Mouse (Mus musculus) embryonic facial prominence, embryonic 10.5 days (tissue): Measurements from ENCODE around the gene Gm10392. TPM values are rescaled to one million over a fixed set of nuclear protein-coding genes. Genes with fewer than 3 reads are reported as not detected.
"Not testable (repeated sequence)": the region's sequence is repeated elsewhere in the genome, so short reads cannot be mapped to it uniquely, and the experiment has no call there.

Experiments used
- DNase-seq: peaks from one replicate; pipeline ENCODE4 v3.0.0-alpha.2; 2017; ENCODE audit warnings: low spot score
- H3K27ac ChIP-seq: fragments of 300-500 bp; sonication (generic); replicated peaks from 2 replicates; pipeline ENCODE4 v1.5.1; 2016; ENCODE audit warnings: mild to moderate bottlenecking
- H3K27me3 ChIP-seq: fragments of 300-500 bp; sonication (generic); replicated peaks from 2 replicates; pipeline ENCODE4 v1.6.1; 2016; ENCODE audit warnings: low read depth, mild to moderate bottlenecking; ENCODE audit not compliant: poor library complexity, severe bottlenecking
- H3K36me3 ChIP-seq: fragments of 300-500 bp; sonication (generic); replicated peaks from 2 replicates; pipeline ENCODE4 v1.6.1; 2016; ENCODE audit warnings: mild to moderate bottlenecking, moderate library complexity
- H3K4me1 ChIP-seq: fragments of 300-500 bp; sonication (generic); 2 replicates; pipeline ENCODE4 v1.6.1; 2016
- H3K4me3 ChIP-seq: fragments of 300-500 bp; sonication (generic); 2 replicates; pipeline ENCODE4 v1.5.1; 2016; ENCODE audit warnings: mild to moderate bottlenecking, moderate library complexity
- H3K9me3 ChIP-seq: fragments of 300-500 bp; sonication (generic); 2 replicates; pipeline ENCODE4 v1.6.1; 2016; ENCODE audit warnings: mild to moderate bottlenecking
- WGBS: fragments of 180-500 bp; shearing (Covaris S2); methylation state at CpG from one replicate; pipeline ENCODE4 v1.1.7; 2016; 5-methylcytosine and 5-hydroxymethylcytosine counted together
- polyA plus RNA-seq: library from polyadenylated mRNA; unstranded; fragments of >200 nt; fragmentation: Nextera tagmentation; extraction: Ambion mirVana; gene quantifications from 2 replicates; pipeline ENCODE4 v1.2.1, GENCODE M21; 2016

Gene Gm10392
- polyA plus RNA-seq, result 0.11 TPM in 2 replicates

- Histone ChIP-seq H3K27ac (no peak within 1 kb of the TSS), H3K4me1 (peaks cover 68% of the 10 kb centered on the region), H3K27me3 (peaks cover 39% of the 10 kb centered on the region), H3K9me3 (no peaks in the 10 kb centered on the region), H3K36me3 (no peaks in the 10 kb centered on the region), H3K4me3 (no peak within 1 kb of the TSS)
- 78% methylated on average over 5 of the region's 5 CpGs for WGBS
- DNase-seq, result no peak
Measured at GRCm38 (mm10) chr11:77519043-77519442, at the start of gene Gm10392. Gene Gm10392, minus strand, starts transcription at chr11:77519198.

DNA sequence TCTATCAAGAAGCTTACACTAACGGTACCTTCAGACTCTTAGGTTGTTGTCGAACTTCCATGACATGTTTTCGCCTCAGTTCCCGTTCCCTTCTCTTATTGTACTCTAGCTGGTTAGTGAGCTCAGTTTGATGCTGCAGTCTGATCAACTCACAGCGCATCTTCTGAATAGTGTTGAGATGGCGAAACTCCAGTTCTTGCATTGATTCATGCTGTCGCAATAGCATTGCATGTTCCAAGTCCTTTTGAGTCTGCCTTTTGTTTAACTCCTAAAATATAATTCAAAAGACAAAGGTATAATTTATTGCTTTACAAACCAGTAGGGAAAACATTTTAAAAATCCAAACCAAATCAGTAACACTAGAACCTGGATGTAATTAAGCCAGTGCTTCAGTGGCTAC, 26.3 kb upstream of the Gm10392 start:
- DNase-seq, result no peak
- H3K9me3 ChIP-seq, result no peaks in the 10 kb centered on the region
- H3K27ac ChIP-seq, result no peak overlapping the region
- H3K4me3 ChIP-seq, result no peak overlapping the region
- no peaks in the 10 kb centered on the region for H3K27me3 ChIP-seq
- H3K4me1 ChIP-seq, result no peaks in the 10 kb centered on the region
- WGBS, result 93% methylated on average over 7 of the region's 7 CpGs
- peaks cover 99% of the 10 kb centered on the region for H3K36me3 ChIP-seq

DNA sequence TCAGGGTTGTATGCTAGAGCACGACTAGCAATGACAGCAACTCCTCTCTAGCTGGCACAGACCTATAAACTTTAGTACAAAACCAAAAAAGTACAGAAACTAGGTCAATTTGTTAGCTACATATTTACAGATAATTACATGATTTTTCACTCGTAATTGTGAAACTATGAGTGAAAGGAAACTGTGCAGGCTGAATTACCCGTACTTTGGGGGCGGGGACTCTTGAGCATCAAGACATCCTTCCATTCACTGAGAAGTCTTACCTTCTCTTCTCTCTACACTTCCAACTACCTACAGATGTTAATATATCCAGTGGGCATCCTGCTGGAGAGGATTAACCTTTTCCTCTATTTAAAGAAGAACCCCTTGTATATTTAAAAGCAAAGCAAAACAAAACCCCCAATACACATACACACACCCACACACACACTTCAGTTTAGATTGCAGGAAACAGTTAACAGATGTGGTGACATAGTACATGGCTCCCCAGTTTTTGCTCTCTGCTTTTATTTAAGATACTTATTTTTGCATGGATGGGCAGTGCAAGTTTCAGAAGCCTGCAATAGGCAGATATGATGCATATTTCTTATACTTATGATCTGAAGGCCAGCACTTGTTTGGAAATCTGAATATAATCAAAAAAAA, 13.3 kb upstream of the Gm10392 start:
- 89% methylated on average over 4 of the region's 4 CpGs for WGBS
- H3K4me1 ChIP-seq, result 0 out of 2 replicates have a peak, but pooled peaks cover 3% of the 10 kb centered on the region

DNA sequence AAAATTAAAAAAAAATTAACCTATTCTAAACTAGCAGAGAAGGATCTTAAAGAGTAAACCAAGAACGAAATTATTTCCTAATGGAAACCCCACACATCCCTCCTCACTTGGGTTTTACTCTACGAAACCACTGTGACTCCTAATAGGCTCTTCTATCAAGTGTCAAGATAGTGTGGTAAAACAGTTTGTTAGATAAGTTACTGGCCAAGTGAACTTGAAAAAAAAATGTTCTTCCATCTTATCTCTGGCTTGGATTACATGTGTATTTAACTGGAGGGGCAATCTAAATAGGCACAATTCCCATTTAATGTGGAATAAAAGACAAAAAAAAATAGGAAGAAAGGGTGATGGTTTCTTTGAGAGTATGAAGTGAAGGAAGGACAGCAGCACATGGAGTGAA, 11.9 kb upstream of the Gm10392 start:
- Histone ChIP-seq H3K4me1 (0 out of 2 replicates have a peak, but pooled peaks cover 3% of the 10 kb centered on the region), H3K9me3 (no peaks in the 10 kb centered on the region), H3K36me3 (peaks cover 30% of the 10 kb centered on the region), H3K4me3 (no peak overlapping the region), H3K27ac (no peak overlapping the region), H3K27me3 (no peaks in the 10 kb centered on the region)
- no peak for DNase-seq
- WGBS, result 95% methylated on average over 2 of the region's 2 CpGs

More for the DNA sequence above, 13.3 kb upstream of the Gm10392 start:
- Histone ChIP-seq H3K27me3 (no peaks in the 10 kb centered on the region), H3K9me3 (no peaks in the 10 kb centered on the region), H3K4me3 (no peak overlapping the region), H3K36me3 (peaks cover 44% of the 10 kb centered on the region), H3K27ac (no peak overlapping the region)
- DNase-seq, result no peak

DNA sequence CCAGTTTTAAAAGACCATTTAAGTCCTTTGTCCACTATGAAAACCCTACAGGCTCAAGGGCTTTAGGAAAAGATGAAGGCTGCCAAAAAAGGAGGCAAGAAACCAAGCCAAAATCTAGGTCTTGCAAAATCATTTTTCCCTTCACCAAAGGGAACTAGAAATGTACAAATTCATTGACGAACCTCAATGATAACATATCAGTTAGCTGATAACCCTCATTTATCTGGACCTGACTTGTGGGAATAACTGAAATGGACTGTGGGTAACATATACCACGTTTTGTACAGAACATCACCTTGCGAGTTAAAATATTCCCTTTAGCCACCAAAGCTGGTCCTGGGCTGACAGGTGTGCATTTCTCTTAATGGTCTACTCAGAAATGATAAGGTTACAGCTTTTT, 10.6 kb upstream of the Gm10392 start:
- H3K9me3 ChIP-seq, result no peaks in the 10 kb centered on the region
- H3K27ac ChIP-seq, result no peak overlapping the region
- no peak overlapping the region for H3K4me3 ChIP-seq
- peaks cover 5% of the 10 kb centered on the region; the same call in 1 of the 2 replicates for H3K4me1 ChIP-seq
- no peaks in the 10 kb centered on the region for H3K27me3 ChIP-seq
- DNase-seq, result no peak
- whole genome bisulfite sequencing, result 87% methylated on average over 3 of the region's 3 CpGs
- H3K36me3 ChIP-seq, result peaks cover 19% of the 10 kb centered on the region

GRCm38 (mm10) chr11:77528420-77528819, 9.4 kb upstream of the Gm10392 start:
- H3K36me3 ChIP-seq, result peaks cover 11% of the 10 kb centered on the region; the same call in 1 of the 2 replicates
- not testable (repeated sequence) for H3K9me3 ChIP-seq, H3K4me1 ChIP-seq, DNase-seq, H3K4me3 ChIP-seq, H3K27ac ChIP-seq, H3K27me3 ChIP-seq
- WGBS, result 89% methylated on average over 3 of the region's 3 CpGs

GRCm38 (mm10) chr11:77525804-77526486, 6.9 kb upstream of the Gm10392 start:
- Histone ChIP-seq H3K36me3 (peaks cover 7% of the 10 kb centered on the region; the same call in 1 of the 2 replicates), H3K4me3 (no peak overlapping the region), H3K9me3 (no peaks in the 10 kb centered on the region), H3K27ac (no peak overlapping the region), H3K4me1 (peaks cover 10% of the 10 kb centered on the region), H3K27me3 (no peaks in the 10 kb centered on the region)
- no peak for DNase-seq
- WGBS, result 79% methylated on average over 3 of the region's 3 CpGs

DNA sequence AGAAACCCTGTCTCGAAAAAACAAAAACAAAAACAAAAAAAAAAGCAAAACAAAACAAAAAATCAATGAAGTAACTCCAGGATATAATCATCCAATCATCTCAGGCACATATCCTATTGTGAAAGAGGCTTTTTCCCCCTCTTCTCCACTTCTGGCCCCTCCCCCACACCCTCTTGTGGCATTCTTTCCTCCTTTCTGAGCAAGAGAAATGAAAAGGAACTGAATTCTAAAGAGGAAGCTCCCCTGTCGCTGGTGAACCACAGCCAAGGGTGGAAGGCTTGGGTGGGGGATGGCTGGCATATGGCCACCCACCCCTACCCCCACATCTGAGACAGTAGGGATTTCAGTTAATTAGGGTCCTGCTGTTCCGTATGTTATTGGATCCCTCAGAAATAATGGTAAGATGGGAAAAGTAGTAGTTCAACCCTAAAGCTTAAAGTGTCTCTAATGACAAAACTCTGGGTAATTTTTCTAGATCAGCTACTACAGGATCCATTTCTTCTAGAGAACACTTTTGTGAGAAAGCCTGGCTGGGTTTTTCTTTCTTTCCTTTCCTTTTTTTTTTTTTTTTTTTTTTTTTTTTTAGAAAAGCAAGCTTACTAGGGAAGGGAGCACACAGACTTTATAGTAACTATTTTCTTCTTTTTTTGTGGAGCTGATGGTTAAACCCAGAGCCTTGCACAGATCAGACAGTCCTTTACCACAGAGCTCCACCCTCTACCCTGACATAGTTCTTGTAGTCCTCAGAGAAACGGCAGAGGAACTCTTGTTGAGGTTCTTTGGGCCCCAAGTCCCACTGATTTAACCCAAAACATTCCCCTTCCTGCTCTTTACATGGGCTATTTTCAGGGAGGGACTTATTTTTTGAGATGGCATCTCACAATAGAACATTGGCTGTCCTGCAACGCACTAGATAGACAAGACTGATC, 1.9 kb upstream of the Gm10392 start:
- Histone ChIP-seq H3K27ac (no peak overlapping the region), H3K4me3 (no peak overlapping the region), H3K36me3 (no peaks in the 10 kb centered on the region), H3K4me1 (peaks cover 52% of the 10 kb centered on the region), H3K27me3 (peaks cover 21% of the 10 kb centered on the region), H3K9me3 (no peaks in the 10 kb centered on the region)
- 55% methylated on average over 5 of the region's 5 CpGs for WGBS
- DNase-seq, result peak; percentile 28

DNA sequence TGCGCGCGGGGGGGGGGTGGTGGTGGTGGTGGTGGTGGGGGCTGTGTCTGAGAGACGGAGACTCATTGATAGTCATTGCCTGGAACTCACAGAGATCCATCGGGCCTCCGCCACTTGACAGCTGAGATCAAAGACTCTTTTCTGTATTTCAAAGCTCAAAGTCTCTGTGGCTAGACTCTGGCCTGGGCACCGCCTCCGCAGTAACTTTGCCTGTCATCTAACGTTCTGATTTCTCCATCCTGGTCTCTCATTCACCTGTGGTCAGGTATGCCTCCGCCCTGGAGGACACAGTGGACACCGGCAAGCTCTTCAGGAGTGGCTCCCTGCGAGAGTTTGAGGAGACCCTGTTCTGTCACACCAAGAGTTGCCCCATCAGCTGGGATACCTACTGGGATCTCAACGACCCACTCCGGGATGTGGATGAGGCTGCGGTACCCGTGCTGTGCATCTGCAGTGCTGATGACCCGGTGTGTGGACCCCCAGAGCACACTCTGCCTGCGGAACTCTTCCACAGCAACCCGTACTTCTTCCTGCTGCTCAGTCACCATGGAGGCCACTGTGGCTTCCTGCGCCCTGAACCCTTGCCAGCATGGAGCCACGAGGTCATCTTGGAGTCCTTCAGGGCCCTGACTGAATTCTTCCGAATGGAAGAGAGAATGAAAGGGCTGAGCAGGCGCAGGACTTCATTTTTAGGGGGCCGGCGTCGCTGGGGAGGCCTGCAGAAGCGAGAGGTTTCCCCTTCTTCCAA, 773 bp downstream of the Gm10392 start:
- Histone ChIP-seq H3K4me3 (no peak overlapping the region), H3K9me3 (no peaks in the 10 kb centered on the region), H3K27me3 (peaks cover 42% of the 10 kb centered on the region), H3K27ac (no peak overlapping the region), H3K36me3 (no peaks in the 10 kb centered on the region), H3K4me1 (peaks cover 75% of the 10 kb centered on the region)
- 82% methylated on average over 27 of the region's 27 CpGs for WGBS
- DNase-seq, result no peak

DNA sequence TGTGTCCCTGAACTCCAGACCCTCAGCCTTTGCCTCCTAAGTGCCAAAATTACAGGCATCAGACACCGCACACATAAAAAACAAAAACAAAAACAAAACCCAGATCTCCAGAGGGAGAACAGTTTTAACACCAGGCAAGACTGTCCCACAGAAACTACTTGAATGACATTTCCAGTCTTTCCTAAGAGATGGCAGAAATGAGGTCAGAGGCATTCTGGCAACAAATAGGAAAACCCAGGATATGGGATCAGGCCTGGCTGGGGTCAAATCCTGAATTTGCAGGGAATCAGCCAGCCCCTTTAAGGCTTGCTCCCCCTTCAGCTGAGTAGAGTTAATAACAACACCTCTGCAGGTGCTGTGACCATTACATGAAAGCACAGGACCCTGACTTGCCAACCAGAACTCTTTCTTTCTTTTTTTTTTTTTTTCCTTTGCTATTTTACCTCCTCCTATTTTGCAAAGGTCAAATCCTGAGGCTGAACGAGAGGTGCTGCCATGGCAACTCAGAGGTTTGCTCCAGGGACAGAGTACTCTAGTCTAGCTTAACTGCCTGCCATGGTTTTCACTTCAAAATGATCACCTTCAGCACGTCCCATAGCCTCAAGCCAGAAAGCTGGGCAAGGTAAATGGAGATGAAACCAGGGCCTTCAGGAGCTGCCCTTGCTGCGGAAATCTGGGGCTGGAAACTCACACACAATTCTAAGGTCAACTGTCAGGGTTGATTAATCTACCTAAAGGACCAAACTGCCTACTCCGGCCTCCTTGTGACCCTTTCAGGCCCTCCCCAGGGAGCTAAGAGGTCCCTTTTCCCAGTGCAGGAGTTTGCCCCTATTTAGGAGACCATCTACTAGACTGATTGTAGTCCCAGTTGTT, 2.2 kb downstream of the Gm10392 start:
- no peak for DNase-seq
- Histone ChIP-seq H3K27me3 (peaks cover 42% of the 10 kb centered on the region), H3K27ac (no peak overlapping the region), H3K4me3 (0 out of 2 replicates have a peak overlapping the region, but pooled peaks have one; percentile 69), H3K36me3 (no peaks in the 10 kb centered on the region), H3K4me1 (peaks cover 79% of the 10 kb centered on the region), H3K9me3 (no peaks in the 10 kb centered on the region)
- 48% methylated on average over 5 of the region's 5 CpGs for WGBS
